Mouse (Mus musculus) spleen, adult 18-20 months (tissue): ENCODE results near the gene Gm11084.
"Not testable (repeated sequence)": the region's sequence is repeated elsewhere in the genome, so short reads cannot be mapped to it uniquely, and the experiment has no call there.

Experiments used
- DNase-seq, 2 experiments: peaks; one replicate each; pipeline ENCODE4 v3.0.0; 2022; ENCODE audit warnings: mixed read lengths in 2 of 2

Gm11084 gene

DNA sequence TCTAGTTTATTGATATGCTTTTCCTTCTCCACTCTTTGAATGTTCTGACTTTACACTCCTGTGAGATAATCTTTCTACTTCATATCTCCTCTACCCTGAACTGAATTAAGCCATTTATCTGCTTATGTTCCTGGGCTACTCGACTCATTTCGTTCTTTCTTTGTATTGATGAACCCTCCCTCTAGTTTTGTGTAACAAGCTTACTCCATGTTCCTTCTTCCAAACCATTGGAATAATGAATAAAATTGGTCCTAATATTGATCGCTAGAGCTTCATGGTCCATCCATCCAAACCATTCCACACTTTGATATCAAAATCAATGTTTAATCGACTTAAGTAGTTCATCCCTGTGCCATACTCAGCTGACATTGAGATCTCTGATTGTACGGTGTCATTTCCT, at the start of gene Gm11084:
Gm11084 (minus strand) TSS at position 101 of the 400 bp plus-strand sequence.
- no peak for DNase-seq

DNA sequence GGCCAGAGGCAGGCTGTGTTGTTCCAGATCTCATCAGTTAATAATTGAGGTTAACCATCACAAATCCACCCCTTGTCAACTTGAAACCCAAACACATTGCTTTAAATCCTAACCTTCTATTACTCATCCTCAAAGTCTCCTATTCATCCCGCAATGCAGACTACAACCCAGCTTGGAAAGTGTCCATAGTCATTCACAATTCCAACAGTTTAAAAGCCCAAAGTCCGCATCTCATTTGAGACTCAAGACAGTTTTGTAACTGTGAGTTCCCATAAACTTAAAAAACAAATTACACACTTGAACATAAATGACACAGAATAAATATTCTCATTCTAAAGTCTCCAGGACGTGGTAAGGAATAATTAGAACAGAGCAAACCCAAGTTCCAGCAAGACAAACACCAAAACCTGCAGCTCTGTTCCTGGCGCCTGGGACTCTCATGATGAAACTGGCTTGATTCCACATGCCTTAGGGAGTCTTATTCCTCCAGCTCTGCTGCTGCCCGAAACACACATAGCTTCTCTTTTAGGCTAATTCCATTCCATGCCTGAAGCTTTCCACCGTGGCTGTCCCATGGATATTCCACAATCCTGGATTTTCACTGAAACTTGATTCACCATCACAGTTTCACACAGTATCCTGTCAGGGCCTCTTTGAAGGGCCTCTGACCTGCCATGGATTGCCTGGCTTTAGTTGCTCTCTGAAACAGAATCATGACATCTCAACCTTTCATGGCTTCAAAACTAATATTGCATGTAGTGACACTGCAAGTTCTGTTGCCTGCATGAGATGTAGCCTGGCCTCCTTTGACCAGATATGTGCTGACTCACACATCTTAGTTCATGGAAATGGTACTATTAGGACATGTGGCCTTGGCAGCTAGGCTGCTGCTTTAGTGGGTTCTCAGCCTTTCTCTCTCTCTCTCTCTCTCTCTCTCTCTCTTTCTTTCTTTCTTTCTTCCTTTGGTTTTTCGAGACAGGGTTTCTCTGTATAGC, 44.8 kb upstream of the Gm11084 start:
- no peak for DNase-seq

DNA sequence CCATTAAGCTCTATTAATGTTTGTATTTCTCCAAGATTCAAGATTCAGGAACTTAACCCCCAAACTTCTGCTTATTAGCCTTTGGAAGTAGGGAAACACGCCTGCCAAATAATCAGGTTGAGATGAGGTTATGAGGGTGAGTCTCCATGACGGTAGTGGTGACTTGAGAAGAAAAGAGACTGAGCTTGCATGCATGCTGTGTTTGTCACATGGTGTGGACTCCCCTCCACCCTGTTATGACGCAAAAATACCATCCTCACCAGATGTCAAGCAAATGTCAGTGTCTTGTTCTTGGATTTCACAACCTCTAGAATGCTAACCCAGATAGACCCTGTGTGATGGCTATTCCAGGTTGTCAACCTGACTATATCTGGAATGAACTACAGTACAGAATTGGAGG, 43.3 kb upstream of the Gm11084 start:
- DNase-seq, result no peak

DNA sequence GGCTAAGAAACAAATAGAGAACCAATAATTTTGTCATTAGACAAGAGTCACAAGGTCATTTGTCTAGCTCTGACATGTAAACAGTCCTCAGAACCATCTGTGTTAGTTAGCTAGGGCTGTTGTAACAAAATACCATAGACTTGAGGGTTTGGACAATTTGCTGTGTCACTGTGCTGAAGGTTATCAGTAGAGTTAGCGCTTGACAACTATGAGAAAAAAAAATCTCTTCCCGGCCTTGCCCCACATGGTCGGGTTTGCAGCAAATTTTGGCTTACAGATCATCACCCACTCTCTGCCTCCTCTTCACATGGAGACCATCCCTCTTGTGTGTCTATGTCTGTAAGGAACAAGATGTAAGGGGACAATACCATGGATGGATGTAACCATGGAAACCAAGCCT, 41.5 kb upstream of the Gm11084 start:
- no peak for DNase-seq

DNA sequence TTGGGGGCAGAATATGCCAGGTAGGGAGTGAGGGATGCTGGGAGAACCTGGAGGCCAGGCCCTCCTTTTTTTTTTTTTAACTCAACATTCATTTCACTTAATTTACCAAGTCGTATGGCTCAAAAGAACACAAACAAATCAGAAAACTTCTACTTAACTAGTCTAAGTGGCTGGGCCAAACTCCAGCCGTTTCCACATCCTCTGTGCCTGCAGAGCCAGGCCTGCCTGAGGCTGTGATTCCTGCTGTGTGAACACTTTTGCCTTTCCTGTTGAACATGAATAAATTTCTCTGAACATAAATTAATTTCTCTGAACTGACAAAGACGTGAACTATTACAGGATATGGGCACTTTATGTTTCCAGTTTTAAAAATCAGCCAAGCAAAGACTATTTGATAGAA, 40.6 kb upstream of the Gm11084 start:
- no peak for DNase-seq

DNA sequence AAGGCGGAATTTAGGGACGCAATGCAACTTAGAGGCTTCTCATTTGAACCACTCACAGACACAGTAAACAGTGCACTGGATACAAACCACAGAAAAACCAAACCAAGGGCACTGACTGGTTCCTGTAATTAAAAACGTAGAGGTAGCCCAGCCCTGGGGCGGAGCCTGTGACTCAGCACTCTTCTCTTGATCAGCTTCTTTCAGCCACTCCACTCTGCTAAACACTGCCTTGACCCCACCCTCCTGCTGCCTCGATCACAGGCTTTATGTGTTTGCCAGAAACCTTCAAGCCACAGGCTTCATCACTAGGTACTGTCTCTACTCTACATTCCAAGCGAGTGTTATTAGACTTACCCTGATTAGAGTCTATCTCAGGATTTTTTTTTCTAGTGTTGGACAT, 37.3 kb upstream of the Gm11084 start:
- DNase-seq, result no peak

DNA sequence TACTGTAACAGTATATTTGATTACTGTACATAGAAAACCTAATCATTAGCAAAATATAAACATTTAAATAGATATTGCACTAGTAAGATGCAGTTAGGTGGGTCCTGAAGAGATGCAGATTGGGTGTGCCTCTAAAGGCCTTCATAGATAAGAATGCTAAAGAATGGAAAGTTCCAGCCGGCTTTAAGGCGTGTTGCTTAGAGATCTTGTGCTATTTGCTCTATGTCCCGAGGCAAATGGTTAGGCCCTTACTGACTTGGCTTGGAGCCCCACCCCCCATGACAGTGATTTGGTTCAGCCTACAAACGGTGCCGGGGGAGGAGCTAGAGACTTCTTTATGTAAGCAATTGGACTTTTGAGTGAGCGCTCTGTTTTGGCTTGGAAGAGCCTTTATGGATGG, 34.5 kb upstream of the Gm11084 start:
- no peak for DNase-seq

DNA sequence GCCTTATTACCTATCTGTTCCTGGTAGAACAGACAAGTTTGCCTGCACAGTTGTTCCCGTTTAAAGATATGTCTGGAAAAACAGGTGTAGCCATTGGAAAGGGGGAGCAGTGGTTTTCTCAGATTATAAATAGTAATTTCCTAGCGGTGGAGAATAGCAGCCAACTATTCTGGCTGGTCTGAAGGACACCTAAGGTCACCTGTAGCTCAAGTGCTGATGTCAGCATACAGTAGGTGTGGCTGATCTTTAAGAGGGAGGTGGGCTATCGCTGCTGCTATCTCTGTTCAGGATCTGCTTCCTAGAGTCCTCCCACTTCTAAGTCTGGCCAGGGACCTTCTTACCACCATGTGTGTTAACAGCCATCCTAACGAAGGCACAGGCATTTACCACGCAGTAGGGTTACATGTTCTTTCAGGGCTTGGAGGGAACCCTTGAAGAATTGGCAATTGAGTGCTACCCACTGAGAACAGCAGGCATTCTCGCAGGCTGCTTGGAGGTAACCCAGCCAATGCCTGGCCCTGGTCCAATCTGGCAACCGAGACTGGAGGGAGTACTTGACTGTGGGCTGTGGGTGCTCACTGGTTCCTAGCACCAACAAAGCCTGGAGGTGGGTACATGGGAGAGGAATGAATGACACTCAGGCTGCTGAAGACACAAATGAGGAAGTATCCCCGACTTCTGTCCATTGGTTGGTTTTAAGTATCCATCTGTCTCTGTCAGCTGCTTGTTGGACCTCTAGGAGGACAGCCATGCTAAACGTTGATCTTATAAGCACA, 33.0 kb upstream of the Gm11084 start:
- DNase-seq, result no peak

DNA sequence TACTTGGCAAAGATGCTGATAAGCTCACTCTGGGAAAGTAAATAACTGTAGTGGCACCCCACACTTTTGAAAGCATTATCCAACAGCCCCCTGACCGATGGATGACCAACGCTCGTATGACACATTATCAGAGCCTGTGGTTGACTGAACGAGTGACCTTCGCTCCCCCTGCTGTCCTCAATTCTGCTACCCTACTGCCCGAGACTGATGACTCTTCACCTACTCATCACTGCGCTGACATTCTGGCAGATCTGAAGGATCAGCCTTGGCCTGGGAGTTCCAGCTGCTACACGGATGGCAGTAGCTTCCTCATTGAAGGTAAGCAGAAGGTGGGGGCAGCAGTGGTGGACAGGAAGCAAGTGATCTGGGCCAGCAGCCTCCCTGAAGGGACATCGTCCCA, 27.5 kb upstream of the Gm11084 start:
- DNase-seq, result not testable (repeated sequence)

DNA sequence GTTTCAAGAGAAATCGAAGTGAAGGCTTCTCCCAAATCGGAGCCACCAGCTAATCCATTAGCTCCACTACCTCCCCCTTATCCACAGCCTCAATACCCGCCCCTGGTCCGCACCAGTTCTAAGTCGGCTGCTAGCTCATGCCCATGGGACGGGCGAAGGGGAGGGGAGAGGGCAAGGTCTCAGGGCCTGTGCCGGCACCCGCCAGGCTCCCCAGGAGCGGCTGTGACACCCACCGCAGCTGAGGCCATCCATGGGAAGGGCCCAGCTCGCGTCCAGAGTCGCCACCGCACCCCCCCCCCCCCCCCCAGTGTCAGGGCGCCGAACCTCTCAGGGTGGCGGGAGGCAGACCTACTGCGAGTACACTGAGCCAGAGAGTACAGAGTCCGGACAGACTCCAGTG, 26.1 kb upstream of the Gm11084 start:
- DNase-seq, result no peak

DNA sequence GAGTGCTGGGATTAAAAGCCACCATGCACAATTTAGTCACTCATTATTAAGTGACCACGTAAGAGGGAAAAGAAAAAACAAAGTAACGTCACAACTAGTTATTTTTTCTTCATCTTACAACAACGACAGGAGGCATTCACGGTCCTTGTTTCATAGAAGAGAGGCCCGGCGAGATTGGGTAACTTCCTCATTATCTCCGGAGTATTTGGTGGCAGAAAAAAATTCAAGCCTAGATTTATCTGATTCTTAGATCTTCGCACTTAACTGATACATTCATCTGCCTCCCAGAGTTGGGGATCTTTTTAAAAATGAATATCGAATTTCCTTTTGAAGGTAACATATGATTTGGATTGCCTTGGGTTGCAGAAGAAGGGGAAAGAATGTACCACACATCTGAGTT, 21.0 kb upstream of the Gm11084 start:
- DNase-seq, result no peak

DNA sequence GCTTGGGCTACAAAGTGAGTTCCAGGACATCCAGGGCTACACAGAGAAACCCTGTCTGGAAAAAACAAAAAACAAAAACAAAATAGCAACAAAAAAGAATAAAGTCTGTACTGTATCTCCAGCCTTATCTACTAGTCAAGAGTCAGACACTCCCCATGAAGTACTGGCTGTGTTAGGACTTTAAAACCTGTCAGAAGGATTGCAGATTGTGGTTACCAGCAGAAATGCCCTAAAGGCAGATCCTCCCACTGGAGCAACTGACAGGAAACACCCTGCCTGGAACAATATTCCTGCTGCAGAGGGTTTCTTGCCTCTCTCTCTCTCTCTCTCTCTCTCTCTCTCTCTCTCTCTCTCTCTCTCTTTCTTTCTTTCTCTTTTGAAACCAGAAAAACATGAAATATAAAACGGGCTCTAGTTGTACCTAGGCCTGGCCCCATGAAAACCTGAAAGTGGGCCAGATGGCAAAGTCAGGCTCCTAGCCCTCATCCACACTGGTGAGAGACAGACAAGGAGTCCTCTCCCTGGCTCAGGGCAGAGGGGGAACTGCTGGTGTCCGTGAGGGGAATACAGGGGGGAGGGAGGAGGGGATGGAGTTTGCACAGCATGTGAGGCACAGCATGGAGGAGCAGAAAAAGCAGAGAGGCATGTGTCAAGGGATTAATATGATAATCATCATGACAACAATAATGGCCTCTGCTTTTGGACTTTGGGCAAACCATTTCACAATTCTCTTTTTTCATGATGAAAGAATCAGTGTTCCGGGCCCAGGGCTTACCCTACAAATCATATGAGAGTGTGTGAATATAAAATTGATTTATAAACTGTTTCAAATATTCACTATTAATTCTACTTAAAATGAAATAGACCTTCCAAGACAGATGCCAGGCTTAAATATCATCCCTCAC, 19.3 kb upstream of the Gm11084 start:
- DNase-seq, result no peak

DNA sequence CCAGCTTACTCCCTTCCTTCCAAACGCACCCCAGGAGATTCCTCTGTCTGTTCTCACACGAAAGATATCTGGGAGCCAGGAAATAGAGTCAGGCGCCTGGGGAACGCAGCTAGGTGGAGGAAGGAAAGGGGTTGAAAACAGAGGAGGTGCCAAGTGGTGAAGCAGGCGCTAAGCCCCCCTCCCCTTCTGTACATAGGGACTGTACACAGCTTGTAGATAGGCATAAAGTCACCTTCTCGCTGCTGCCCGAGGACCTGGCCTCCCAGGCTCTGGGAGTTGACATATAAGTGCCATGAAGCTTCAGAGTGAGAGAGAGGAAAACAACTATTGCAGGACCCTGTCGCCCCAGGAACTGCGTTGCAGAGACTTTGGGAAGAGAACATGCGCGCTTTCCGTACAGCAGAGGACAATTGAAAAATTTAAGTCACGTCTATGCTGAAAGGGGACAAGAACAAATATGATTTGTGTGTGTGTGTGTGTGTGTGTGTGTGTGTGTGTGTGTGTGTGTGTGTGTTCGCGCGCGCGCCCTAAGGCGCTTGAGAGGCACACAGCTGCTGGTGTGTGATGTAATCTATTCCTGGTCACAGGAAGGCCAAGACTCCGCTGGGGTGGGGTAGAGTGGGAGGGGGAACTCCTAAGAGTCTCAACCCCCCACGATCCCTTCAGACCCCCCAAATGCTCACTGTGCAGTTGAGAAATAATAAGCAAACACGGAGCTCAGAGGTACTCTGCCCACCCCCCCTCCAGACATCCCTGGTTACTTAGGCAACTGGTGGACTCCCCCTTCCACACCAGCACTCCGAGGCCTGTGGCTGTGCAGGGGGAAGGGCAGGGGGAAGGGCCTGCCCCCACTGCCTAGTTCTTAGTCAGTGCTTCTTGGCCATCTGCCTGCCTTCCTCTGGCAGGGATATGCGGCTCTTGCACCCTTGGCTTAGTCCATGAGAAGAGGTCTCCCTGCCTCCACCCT, 17.5 kb upstream of the Gm11084 start:
- peak; percentile 25 to 46 for DNase-seq

DNA sequence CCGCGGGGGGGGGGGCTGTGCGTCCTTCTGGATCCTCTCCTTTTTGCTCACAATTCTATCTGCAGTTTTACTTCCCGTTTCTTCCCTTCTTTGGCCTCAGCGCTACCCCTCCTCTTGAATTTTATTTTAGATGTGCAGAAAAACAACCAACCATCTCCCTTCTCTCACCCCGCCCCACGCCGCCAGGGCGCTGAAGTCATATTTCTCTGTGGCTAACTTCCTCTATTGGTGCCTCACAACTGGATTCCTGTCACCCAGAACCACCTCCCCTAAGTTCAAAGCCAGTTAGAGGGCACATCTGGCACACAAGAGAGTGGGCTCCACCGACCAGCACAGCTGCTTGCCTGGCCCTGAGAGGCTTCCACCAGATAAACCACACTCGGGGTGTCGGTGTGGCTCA, 16.5 kb upstream of the Gm11084 start:
- peak; percentile 74 to 81 for DNase-seq

DNA sequence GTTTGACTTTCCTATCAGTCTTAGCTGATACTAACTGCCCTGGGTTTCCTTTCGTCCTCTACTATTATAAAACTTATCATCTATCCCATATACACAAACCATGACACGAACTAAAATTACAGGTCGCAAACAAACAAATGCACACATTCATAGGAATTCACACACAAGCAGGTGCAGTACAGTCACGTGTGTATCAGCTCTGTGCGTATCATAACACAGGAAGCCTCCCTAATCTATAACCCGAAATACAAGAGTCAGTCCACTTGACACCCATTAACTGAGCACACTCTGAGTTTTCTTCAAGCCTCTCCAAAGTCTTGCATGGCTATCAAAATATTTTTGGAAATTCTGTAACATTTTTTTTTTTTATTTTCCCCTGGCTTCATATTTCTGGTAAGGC, 15.9 kb upstream of the Gm11084 start:
- DNase-seq, result no peak

DNA sequence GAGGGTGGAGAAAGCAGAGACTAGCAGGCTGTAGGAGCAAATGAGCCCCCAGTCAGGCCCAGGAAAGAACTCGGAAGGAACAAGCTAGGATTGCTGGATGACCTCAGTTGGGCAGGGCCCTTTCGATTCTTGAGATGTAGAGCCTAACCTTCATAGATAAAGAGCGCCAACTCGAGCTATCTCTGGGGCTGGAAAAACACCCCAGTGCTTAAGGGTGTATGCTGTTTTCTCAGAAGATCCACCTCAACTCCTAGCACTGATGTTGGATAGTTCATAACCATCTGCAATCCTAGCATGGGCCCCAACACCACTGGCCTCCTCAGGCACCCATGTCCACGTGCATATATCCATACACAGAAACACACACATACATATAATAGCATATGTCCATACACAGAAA, 15.5 kb upstream of the Gm11084 start:
- DNase-seq, result no peak

DNA sequence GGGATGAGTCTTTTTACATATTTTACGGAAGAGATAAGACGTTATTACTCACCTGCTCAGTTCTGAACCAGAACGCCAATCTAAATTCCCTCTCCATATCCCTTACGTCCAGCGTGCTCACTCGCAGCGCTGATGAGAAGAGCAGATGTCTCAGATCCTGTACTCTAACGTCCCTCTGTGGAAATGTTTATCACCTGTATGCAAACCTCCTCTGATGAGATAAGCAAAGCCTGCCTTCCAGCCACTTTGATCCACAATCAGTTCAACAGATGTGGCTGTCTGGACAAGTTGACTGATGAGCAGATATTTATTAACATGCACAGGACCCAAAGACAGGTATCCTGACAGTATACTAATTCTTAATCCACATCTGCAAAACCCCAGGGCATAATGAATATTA, 13.7 kb upstream of the Gm11084 start:
- no peak for DNase-seq

DNA sequence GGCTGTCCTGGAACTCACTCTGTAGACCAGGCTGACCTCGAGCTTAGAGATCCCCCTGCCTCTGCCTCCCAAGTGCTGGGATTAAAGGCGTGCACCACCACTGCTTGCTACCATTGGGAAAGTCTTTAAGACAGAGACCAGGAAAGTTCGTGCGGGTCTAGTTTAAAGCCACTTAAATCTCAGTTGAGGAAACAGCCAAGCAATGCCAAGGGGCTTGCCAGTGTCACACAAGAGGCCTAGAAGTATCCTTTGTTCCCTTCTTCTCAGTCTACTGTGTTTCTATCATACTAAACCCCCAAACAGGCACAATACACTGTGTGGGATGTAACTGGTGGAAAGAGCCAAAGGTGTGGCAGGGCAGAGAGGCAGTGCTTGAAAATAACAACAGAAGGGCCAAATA, 11.1 kb upstream of the Gm11084 start:
- DNase-seq, result no peak

DNA sequence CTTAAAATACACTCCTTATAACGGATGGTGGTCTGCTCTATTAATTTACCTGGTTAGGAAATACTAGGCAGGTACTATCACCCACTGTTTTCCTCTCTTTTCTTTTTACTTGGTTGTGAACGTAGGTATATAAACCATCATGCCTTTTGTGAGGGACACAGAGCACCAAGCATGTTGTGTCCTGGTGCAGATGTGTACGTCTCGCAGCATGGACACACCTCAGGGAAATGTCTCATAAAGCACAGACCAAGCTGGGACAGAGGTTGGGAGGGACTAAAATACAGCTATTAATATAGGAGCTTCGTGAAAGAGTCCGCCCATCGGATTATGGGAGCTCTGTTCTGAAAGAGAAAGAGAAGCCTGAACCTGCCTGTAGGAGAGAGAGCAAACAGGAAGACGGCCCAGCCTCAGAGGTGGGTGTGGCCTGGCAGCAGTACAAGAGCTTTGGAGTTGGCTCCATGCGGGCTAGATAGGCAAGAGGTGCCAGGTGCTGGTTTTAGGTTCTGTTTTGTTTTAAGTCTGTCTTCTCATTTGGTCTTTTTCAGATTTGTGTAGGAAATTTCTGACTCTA, 10.4 kb upstream of the Gm11084 start:
- DNase-seq, result peak; percentile 63 to 68

DNA sequence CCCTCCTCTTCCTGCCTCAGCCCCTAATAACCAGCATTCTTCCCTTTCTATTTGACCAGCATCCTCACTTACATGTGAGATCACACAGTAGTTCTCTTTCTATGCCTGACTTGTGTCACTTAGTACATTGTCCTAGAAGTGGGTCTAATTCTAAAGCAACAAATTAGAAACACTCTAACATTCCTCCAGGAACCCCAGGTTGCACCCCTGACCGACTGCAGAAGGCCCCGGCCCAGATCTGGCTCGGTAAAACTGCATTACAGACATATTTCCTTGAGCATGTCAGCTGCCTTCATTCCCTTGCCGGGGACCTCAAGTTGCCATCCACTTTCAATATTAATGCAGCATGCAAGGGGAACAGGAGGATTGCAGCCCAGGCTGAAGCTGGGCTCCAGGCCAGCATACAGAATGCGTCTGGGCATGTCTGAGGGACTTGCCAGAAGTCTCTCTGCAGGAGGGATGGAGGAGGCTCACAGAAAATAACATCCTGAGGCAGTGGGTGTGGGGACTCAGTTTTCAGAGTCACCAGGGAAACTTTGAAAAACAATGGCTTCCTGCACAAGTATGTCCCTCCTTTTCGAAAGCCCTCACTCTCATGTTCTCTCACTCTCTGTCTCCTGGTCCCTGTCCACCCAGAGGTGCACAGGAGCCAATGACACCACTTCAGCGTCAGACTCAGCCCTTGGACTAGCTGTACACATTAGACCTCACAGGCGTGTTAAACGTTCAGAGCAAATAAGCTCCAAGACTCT, 9.0 kb upstream of the Gm11084 start:
- DNase-seq, result no peak

DNA sequence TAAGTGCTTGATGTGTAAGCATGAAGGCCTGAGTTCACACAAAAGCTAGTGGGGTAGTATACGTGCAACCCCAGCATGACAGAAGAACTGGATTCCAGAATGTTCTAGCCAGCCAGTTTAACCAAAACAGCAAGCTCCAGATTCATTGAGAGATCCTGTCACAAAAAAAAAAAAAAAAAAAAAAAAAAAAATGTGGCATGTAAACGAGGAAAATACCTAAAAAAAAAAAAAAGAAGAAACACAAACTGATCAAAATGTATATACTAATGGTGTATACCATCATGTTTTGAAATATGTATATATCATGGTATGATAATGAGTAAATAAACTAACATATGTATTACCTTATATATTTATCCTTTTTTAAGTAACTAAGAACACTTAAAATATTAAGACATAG, 7.6 kb upstream of the Gm11084 start:
- DNase-seq, result no peak
